Mouse (Mus musculus): ENCODE data around the gene Otogl. TPM values are rescaled to one million over a fixed set of nuclear protein-coding genes. Genes with fewer than 3 reads are reported as not detected.

Gene Otogl
- polyA plus RNA-seq, 1 experiment from 2014 or later, result 0.25 TPM

DNA sequence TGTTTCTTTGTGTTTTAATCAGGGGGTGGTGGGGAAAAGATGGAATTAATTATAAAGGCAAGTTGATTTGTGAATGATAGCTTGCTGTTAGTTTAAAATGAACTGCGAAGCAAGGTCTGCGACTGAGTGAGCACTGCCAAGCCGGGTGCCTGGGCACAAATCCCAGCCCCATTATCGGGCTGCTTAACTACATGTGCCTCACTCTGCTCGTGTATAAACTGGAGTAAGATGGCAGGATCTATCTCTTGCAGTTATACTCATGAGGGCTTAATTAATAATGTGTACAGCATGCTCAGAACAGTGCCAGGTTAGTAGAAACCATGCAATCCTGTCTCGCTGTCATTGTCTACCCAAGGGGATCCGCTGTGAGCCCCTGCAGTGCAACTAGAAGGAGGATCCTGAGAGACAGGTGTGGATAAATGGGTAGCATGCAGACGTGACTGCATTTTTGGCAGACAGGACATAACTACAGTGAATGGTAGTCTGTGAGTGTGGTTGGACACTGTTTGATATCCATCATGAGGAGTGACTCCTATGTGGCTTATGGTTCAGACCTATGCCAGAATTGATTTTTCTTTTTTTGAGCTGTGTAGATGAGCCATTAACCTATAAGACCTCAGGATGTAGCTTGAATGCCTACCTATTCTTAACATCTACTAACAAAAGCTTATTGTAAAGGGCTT, 51.6 kb downstream of the Otogl start:
- no peak for TF ChIP-seq CTCF (IDR thresholded peaks at IDR 0.05; ENCODE audit: low read depth)

DNA sequence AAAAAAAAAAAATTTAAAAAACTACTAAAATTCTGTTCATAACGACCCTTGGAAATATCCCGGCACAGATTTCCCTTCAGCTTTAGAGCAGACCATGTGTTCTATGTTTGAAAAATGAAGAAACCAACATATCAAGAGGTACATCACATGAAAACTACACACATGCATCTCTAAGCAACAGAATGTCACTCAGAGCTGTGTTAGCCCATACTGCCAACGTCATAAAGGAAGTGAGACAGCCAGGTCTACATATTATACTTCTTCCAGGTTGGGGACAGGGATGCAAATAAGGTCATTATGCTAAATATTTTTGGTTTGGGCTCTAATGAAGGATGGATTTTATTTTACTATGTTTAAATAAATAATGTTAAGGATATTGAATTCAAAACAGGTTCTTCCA, 52.7 kb downstream of the Otogl start:
- DNase-seq (no peak), ATAC-seq (ENCODE audit: insufficient read depth) (no peak)
- H3K4me2 ChIP-seq, result no peak overlapping the region
- H3K9ac ChIP-seq, result no peak overlapping the region
- no peaks in the 10 kb centered on the region for H3K4me1 ChIP-seq (ENCODE audit: insufficient read depth)
- WGBS, result 81% methylated on average over 3 of the region's 3 CpGs
- H3K4me3 ChIP-seq (ENCODE audit: low read depth, low read length), result no peak overlapping the region
- no peak overlapping the region for H3K27ac ChIP-seq (ENCODE audit: low read depth)
- H3K27me3 ChIP-seq (ENCODE audit: insufficient read depth, low read length), result no peaks in the 10 kb centered on the region
- H3K9me3 ChIP-seq (ENCODE audit: low read depth, low read length), result no peaks in the 10 kb centered on the region
- TF ChIP-seq CTCF (IDR thresholded peaks at IDR 0.05; ENCODE audit: low read depth), result no peak
- no peaks in the 10 kb centered on the region for H3K36me3 ChIP-seq (ENCODE audit: insufficient read depth)

More for the DNA sequence above, 51.6 kb downstream of the Otogl start:
- Histone ChIP-seq H3K9ac (no peak overlapping the region), H3K4me1 (ENCODE audit: insufficient read depth) (no peaks in the 10 kb centered on the region), H3K36me3 (ENCODE audit: insufficient read depth) (no peaks in the 10 kb centered on the region), H3K9me3 (ENCODE audit: low read depth, low read length) (no peaks in the 10 kb centered on the region), H3K27ac (ENCODE audit: low read depth) (no peak overlapping the region), H3K4me2 (no peak overlapping the region), H3K27me3 (ENCODE audit: insufficient read depth, low read length) (no peaks in the 10 kb centered on the region), H3K4me3 (ENCODE audit: low read depth, low read length) (no peak overlapping the region)
- WGBS, result 72% methylated on average over 8 of the region's 8 CpGs
- no peak for ATAC-seq (ENCODE audit: insufficient read depth)
- no peak for DNase-seq

- Histone ChIP-seq H3K9ac (no peak overlapping the region), H3K4me1 (ENCODE audit: insufficient read depth) (no peaks in the 10 kb centered on the region), H3K27ac (ENCODE audit: low read depth) (no peak overlapping the region), H3K9me3 (ENCODE audit: low read depth, low read length) (no peaks in the 10 kb centered on the region), H3K4me3 (ENCODE audit: low read depth, low read length) (no peak overlapping the region), H3K27me3 (ENCODE audit: insufficient read depth, low read length) (no peaks in the 10 kb centered on the region), H3K4me2 (no peak overlapping the region), H3K36me3 (ENCODE audit: insufficient read depth) (no peaks in the 10 kb centered on the region)
- peak; percentile 86 for DNase-seq
- TF ChIP-seq CTCF (IDR thresholded peaks at IDR 0.05; ENCODE audit: low read depth), result peak; percentile 81
- WGBS, result 18% methylated on average over 7 of the region's 7 CpGs
- peak; percentile 74 for ATAC-seq (ENCODE audit: insufficient read depth)
Measured at GRCm38 (mm10) chr10:107858684-107859083, 53.2 kb downstream of the Otogl start.

- Histone ChIP-seq H3K4me2 (no peak overlapping the region), H3K9me3 (ENCODE audit: low read depth, low read length) (no peaks in the 10 kb centered on the region), H3K4me3 (ENCODE audit: low read depth, low read length) (no peak overlapping the region), H3K9ac (no peak overlapping the region), H3K27me3 (ENCODE audit: insufficient read depth, low read length) (no peaks in the 10 kb centered on the region), H3K27ac (ENCODE audit: low read depth) (no peak overlapping the region), H3K4me1 (ENCODE audit: insufficient read depth) (no peaks in the 10 kb centered on the region), H3K36me3 (ENCODE audit: insufficient read depth) (no peaks in the 10 kb centered on the region)
- DNase-seq (no peak), ATAC-seq (ENCODE audit: insufficient read depth) (no peak)
- WGBS, result 86% methylated on average over 1 of the region's 1 CpGs
- no peak for TF ChIP-seq CTCF (IDR thresholded peaks at IDR 0.05; ENCODE audit: low read depth)
Measured at GRCm38 (mm10) chr10:107844906-107845305, 67.0 kb downstream of the Otogl start.

DNA sequence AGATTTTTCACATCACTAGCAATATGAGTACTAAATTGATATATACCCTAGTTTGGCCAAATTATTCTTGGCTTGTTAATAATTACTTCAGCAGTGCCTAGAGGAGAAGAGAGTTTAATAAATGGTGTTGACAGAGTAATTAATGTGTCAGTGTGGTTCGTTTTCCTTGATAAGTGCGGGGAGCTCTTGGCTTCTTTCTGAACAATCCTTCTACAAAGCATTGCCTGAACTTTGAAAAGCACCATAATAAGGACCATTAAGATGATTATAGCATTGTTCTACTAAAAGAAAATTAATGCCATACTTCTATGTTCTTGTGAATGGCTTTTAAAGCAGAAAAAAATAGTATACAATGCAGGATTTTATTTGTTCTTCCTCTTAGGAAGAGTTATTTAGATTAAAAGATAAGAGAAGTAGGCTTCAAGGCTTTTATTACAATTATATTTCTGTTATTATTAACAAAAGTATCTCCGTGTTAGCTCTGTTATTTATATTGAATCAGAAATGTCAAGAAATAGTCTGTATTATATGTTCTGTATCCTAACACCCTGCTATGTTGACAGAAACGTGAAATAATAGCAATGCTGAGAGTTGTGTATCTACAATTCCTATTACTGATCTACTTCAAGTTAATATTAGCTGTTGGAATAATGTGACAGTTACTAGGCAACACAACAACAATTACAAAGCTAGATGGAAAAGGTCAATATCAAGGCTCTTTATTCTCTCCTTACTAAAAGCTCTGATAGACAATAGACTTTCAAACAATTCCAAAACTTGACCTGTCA, 77.3 kb downstream of the Otogl start:
- DNase-seq (no peak), ATAC-seq (ENCODE audit: insufficient read depth) (no peak)
- Histone ChIP-seq H3K27me3 (ENCODE audit: insufficient read depth, low read length) (no peaks in the 10 kb centered on the region), H3K9ac (no peak overlapping the region), H3K4me1 (ENCODE audit: insufficient read depth) (no peaks in the 10 kb centered on the region), H3K4me2 (no peak overlapping the region), H3K4me3 (ENCODE audit: low read depth, low read length) (no peak overlapping the region), H3K27ac (ENCODE audit: low read depth) (no peak overlapping the region), H3K9me3 (ENCODE audit: low read depth, low read length) (no peaks in the 10 kb centered on the region), H3K36me3 (ENCODE audit: insufficient read depth) (no peaks in the 10 kb centered on the region)
- no peak for TF ChIP-seq CTCF (IDR thresholded peaks at IDR 0.05; ENCODE audit: low read depth)
- 42% methylated on average over 4 of the region's 4 CpGs for WGBS

GRCm38 (mm10) chr10:107829151-107829550, 82.8 kb downstream of the Otogl start:
- H3K9ac ChIP-seq, result no peak overlapping the region
- H3K9me3 ChIP-seq (ENCODE audit: low read depth, low read length), result no peaks in the 10 kb centered on the region
- no peak for DNase-seq
- no peak overlapping the region for H3K4me3 ChIP-seq (ENCODE audit: low read depth, low read length)
- no peaks in the 10 kb centered on the region for H3K4me1 ChIP-seq (ENCODE audit: insufficient read depth)
- no peak overlapping the region for H3K4me2 ChIP-seq
- no peaks in the 10 kb centered on the region for H3K27me3 ChIP-seq (ENCODE audit: insufficient read depth, low read length)
- no peak for TF ChIP-seq CTCF (IDR thresholded peaks at IDR 0.05; ENCODE audit: low read depth)
- WGBS, result 80% methylated on average over 6 of the region's 6 CpGs
- H3K36me3 ChIP-seq (ENCODE audit: insufficient read depth), result no peaks in the 10 kb centered on the region
- no peak for ATAC-seq (ENCODE audit: insufficient read depth)
- no peak overlapping the region for H3K27ac ChIP-seq (ENCODE audit: low read depth)

DNA sequence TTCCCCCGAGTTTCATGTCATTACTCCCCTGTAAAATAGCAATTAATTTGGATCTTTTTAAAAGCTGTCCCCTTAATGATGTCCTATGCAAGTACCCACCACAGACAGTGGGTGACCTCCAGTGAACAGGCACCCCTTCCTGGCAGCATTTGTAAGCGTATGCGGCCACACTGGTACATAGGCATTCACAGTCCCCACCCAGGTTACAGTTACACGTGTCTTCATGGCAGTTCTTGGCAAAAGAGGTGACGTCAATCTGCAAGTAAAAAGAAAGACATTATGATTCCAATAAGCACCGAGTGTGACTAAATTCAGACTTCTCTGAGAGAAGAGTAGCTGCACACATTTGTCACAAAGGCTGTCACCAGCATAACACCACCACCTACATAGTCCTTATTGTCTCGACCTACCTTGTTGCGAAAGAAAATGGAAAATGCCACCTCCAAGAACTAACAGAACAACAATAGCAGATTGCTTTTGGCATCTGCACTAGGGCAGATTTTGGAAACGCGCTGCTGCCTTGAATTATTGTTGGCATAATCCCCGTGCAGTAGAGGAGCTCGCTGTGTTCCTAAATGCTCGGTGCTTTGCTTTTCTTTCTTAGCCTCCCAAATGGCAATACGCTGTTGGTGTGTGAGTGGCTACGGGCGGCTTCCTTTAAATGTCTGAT, 98.0 kb downstream of the Otogl start:
- Histone ChIP-seq H3K9ac (no peak overlapping the region), H3K36me3 (ENCODE audit: insufficient read depth) (no peaks in the 10 kb centered on the region), H3K4me3 (ENCODE audit: low read depth, low read length) (no peak overlapping the region), H3K27me3 (ENCODE audit: insufficient read depth, low read length) (no peaks in the 10 kb centered on the region), H3K9me3 (ENCODE audit: low read depth, low read length) (no peaks in the 10 kb centered on the region), H3K4me1 (ENCODE audit: insufficient read depth) (no peaks in the 10 kb centered on the region), H3K27ac (ENCODE audit: low read depth) (no peak overlapping the region), H3K4me2 (no peak overlapping the region)
- WGBS, result 79% methylated on average over 16 of the region's 16 CpGs
- ATAC-seq (ENCODE audit: insufficient read depth) (no peak), DNase-seq (no peak)
- TF ChIP-seq CTCF (IDR thresholded peaks at IDR 0.05; ENCODE audit: low read depth), result no peak
